Mouse (Mus musculus): ENCODE measurements at regions not wholly inside any gene's neighbourhood (a gene's known extent, or its start where the extent isn't known, plus 50 kb on each side); places are given as distances from the start of the nearest gene placed in this dataset.

DNA sequence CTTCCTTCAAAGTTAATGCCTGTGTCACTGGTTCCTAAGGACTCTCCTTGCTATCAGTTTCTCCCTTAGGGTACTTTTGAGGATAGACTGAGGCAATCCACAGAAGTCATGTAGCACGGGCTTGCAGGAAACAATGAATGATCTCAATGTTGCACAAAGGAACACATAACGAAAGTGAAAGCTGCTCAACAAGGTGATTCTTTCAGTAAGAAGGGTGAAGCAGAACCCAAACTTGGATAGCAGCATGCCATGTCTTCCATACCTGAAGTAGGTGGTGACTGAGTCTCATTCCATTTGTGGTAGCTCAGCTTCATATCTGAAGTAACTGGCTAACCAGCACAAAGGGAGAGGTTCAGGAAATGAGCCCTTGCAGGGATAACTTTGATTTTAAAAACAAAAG is 325.7 kb downstream of the H2al1j start:
- H3K4me3 ChIP-seq: no peak overlapping the region
- H3K9me3 ChIP-seq: peaks cover 3% of the 10 kb centered on the region; the same call in 1 of the 2 replicates
- no peak for DNase-seq (ENCODE audit: extremely low spot score, low spot score)
- peaks cover 93% of the 10 kb centered on the region for H3K27me3 ChIP-seq (ENCODE audit: poor library complexity, severe bottlenecking)
- no peaks in the 10 kb centered on the region for H3K36me3 ChIP-seq (replicated peaks)
- H3K27ac ChIP-seq: no peak overlapping the region
- WGBS: 95% methylated on average over 2 of the region's 2 CpGs
- H3K4me1 ChIP-seq: peaks cover 8% of the 10 kb centered on the region

GRCm38 (mm10) chrX:11654976-11655375 is 327.4 kb downstream of the H2al1j start:
- DNase-seq (ENCODE audit: extremely low spot score, low spot score): no peak
- Histone ChIP-seq H3K27me3 (ENCODE audit: poor library complexity, severe bottlenecking) (peaks cover 94% of the 10 kb centered on the region), H3K36me3 (replicated peaks) (no peaks in the 10 kb centered on the region)

DNA sequence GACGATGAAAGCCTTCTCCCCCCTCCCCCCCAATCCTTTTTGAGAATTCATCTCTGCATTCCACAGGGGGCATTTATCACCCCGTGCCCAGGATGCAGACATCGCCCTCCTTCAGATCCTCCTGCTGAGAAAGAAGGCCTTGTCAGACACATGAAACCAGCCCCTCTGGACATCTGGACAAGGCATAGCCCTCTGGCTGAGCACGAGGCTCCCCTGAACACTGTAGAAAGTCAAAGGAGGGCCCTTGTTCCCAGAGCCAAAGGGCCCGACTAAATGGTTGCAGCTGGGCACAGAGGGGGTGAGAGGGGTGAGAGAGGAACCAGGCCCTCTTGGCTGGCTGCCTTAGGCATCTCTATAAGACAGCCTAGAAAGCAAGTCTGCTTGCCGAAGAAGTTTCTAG is 327.8 kb downstream of the H2al1j start:
- DNase-seq (ENCODE audit: extremely low spot score, low spot score): no peak
- peaks cover 8% of the 10 kb centered on the region for H3K4me1 ChIP-seq
- no peaks in the 10 kb centered on the region for H3K9me3 ChIP-seq
- H3K27me3 ChIP-seq (ENCODE audit: poor library complexity, severe bottlenecking): peaks cover 94% of the 10 kb centered on the region
- H3K36me3 ChIP-seq (replicated peaks): no peaks in the 10 kb centered on the region
- no peak overlapping the region for H3K4me3 ChIP-seq
- 52% methylated on average over 6 of the region's 6 CpGs for WGBS
- H3K27ac ChIP-seq: no peak overlapping the region

More at GRCm38 (mm10) chrX:11654976-11655375, 327.4 kb downstream of the H2al1j start:
- Histone ChIP-seq H3K4me3 (no peak overlapping the region), H3K4me1 (peaks cover 8% of the 10 kb centered on the region), H3K9me3 (no peaks in the 10 kb centered on the region), H3K27ac (no peak overlapping the region)
- 55% methylated on average over 5 of the region's 5 CpGs for WGBS

- Histone ChIP-seq H3K36me3 (replicated peaks) (no peaks in the 10 kb centered on the region), H3K27me3 (ENCODE audit: poor library complexity, severe bottlenecking) (peaks cover 97% of the 10 kb centered on the region), H3K4me1 (peaks cover 8% of the 10 kb centered on the region), H3K9me3 (no peaks in the 10 kb centered on the region), H3K27ac (no peak overlapping the region), H3K4me3 (no peak overlapping the region)
- WGBS: 72% methylated on average over 9 of the region's 9 CpGs
- DNase-seq (ENCODE audit: extremely low spot score, low spot score): no peak
Observed at GRCm38 (mm10) chrX:11657606-11658254, 330.1 kb downstream of the H2al1j start.

DNA sequence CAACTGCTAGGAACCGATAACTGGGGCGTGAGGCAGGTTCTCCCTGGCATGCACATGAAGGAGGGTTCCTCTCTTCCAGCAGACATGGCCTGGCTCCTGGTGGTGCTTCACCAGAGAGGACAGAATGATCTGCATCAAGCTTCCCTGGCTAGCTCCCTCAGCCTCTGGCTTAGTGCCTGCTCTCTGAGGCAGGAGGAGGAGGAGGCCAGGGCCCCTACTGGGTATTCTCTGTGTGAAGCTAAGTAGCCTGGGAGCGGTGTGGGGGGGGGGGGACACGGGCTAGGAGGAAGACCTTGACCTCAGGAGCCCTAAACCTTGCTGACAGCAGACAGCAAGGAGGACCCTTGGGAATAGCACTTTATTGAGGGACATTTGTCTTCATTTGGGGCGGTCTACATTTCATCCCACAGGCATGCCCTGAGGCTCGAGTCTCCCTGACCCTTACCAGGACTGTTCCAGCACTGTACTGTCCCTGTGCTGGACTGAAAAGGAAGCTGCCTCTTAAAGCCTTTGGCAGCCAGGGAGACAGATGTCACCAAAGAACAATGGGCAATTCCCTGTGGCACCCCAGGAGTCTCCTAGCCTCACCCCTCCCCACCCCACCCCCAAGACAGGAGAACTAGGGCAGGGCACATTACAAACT is 335.7 kb downstream of the H2al1j start:
- Histone ChIP-seq H3K27ac (peak overlapping the region; percentile 94), H3K4me1 (peaks cover 39% of the 10 kb centered on the region), H3K27me3 (ENCODE audit: poor library complexity, severe bottlenecking) (peaks cover 99% of the 10 kb centered on the region), H3K4me3 (no peak overlapping the region), H3K9me3 (no peaks in the 10 kb centered on the region), H3K36me3 (replicated peaks) (no peaks in the 10 kb centered on the region)
- 15% methylated on average over 6 of the region's 6 CpGs for whole genome bisulfite sequencing
- peak; percentile 17 for DNase-seq (ENCODE audit: extremely low spot score, low spot score)

DNA sequence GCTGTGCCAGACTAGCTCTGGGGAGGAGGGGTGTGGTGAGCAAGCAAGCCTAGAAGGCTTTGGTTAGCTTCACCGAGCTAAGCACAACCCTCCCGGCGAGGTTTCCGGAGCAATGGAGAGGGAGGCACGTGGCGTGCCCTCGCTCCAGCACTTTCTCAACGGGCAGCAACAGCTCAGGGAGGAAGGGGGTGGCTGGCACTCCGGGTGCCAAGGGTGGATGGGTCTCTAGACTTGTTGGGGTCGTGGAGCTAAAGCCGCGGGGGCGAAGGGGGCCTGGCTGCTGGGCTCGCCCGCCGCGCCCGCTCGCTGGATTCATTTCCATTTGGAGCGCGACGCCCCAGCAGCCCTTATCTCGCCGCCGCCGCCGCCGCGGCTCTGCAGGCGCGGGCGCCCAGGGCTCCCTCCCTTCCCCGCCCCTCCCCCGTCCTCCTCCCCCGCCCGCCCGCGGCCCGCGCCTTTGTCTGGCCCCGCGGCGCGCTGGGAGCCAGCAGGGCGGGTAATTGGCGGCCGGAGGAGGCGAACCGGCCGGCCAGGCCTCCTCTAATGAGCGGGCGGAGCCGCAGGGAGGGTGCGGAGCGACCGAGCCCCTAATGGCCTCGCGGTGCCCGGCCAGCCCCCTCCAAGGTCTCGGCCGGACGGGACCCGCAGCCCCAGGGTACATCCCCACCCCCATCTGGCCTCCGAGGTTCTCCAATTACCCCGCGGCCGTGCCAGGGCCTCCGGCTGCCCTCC is 336.9 kb downstream of the H2al1j start:
- H3K27me3 ChIP-seq (ENCODE audit: poor library complexity, severe bottlenecking): peaks cover 97% of the 10 kb centered on the region
- peak overlapping the region; percentile 52 for H3K4me3 ChIP-seq
- peak; percentile 68 for DNase-seq (ENCODE audit: extremely low spot score, low spot score)
- peaks cover 39% of the 10 kb centered on the region for H3K4me1 ChIP-seq
- peak overlapping the region; percentile 94 for H3K27ac ChIP-seq
- no peaks in the 10 kb centered on the region for H3K36me3 ChIP-seq (replicated peaks)
- no peaks in the 10 kb centered on the region for H3K9me3 ChIP-seq
- WGBS: 10% methylated on average over 46 of the region's 68 CpGs

DNA sequence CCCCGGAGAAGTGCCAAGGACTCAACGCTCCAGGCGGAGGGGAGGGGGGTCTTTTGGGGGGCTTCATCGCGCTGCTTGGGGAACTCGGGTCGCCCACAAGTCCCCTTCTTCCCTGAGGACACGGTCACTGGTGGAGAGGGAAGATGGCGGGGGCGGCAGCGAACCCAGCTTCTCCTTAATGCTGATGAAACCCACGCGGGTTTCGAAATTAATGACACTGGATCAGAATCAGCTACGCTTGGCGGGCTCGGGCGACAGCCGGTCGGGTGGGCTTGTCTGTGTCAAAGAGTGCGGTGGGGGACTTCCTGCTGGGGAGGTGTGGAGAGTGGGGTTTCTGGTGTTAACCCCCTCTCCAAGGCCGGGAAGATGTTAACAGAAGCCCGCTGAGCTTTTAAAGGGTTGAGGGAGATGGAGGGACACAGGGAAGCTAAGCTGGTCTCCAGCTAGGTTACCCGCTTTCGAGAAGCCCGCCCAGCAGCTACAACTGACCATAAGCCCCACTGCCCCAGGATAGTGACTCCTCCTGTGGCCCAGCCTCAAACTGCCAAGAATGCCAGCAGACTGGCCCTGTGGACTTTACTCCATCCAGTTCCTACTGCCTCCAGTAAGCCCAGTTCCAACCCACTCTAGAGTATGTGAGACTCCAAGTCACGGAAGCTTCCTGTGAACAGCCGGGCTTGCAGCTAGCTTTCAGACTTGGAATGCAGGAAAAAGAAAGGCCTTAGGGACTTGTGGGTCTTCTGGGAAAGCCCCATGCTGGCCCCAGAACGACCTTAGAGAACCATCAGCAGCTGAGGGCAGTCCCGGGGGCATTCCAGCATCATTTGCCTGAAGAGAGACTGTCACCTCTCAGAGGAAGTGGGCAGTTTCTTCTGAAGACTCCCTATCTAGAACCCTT is 337.7 kb downstream of the H2al1j start:
- H3K36me3 ChIP-seq (replicated peaks): no peaks in the 10 kb centered on the region
- no peaks in the 10 kb centered on the region for H3K9me3 ChIP-seq
- 14% methylated on average over 30 of the region's 30 CpGs for WGBS
- H3K4me1 ChIP-seq: peaks cover 39% of the 10 kb centered on the region
- peak overlapping the region; percentile 52 for H3K4me3 ChIP-seq
- DNase-seq (ENCODE audit: extremely low spot score, low spot score): peak; percentile 30
- peak overlapping the region; percentile 94 for H3K27ac ChIP-seq
- H3K27me3 ChIP-seq (ENCODE audit: poor library complexity, severe bottlenecking): peaks cover 92% of the 10 kb centered on the region

GRCm38 (mm10) chrX:11666517-11666916 is 338.9 kb downstream of the H2al1j start:
- DNase-seq (ENCODE audit: extremely low spot score, low spot score): no peak
- Histone ChIP-seq H3K9me3 (no peaks in the 10 kb centered on the region), H3K4me3 (no peak overlapping the region), H3K4me1 (peaks cover 39% of the 10 kb centered on the region), H3K27me3 (ENCODE audit: poor library complexity, severe bottlenecking) (peaks cover 91% of the 10 kb centered on the region), H3K36me3 (replicated peaks) (no peaks in the 10 kb centered on the region), H3K27ac (no peak overlapping the region)
- 30% methylated on average over 9 of the region's 15 CpGs for whole genome bisulfite sequencing

DNA sequence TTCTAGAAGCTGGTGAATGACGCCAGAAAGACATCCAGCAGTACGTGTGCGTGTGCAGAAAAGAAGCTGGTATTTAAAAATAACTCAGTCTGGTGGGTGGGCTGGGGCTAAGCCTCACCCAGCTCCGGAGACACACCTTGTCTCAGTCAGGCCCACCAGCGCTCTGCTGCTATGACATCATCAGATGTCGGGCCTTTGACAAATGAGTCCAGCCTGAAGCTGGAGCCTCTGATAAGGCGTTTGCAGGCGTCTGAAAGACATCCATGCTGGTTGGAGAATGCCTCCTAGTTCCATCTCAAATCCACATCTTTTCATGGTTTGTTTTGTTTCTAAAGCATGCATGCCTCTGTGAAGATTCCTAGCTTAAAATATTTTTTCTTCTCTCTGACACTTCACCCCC is 344.2 kb downstream of the H2al1j start:
- no peak overlapping the region for H3K4me3 ChIP-seq
- H3K4me1 ChIP-seq: no peaks in the 10 kb centered on the region
- H3K27me3 ChIP-seq (ENCODE audit: poor library complexity, severe bottlenecking): peaks cover 89% of the 10 kb centered on the region
- no peak overlapping the region for H3K27ac ChIP-seq
- 79% methylated on average over 8 of the region's 8 CpGs for WGBS
- no peaks in the 10 kb centered on the region for H3K9me3 ChIP-seq
- DNase-seq (ENCODE audit: extremely low spot score, low spot score): no peak
- H3K36me3 ChIP-seq (replicated peaks): no peaks in the 10 kb centered on the region

- no peak overlapping the region for H3K27ac ChIP-seq
- no peak overlapping the region for H3K4me3 ChIP-seq
- no peaks in the 10 kb centered on the region for H3K4me1 ChIP-seq
- no peaks in the 10 kb centered on the region for H3K9me3 ChIP-seq
- peaks cover 90% of the 10 kb centered on the region for H3K27me3 ChIP-seq (ENCODE audit: poor library complexity, severe bottlenecking)
- H3K36me3 ChIP-seq (replicated peaks): no peaks in the 10 kb centered on the region
- no peak for DNase-seq (ENCODE audit: extremely low spot score, low spot score)
- 77% methylated on average over 2 of the region's 2 CpGs for WGBS
Observed at GRCm38 (mm10) chrX:11678086-11678485, 350.5 kb downstream of the H2al1j start.

GRCm38 (mm10) chrX:11681274-11681673 is 353.7 kb downstream of the H2al1j start:
- DNase-seq (ENCODE audit: extremely low spot score, low spot score): no peak
- no peaks in the 10 kb centered on the region for H3K4me1 ChIP-seq
- WGBS: 93% methylated on average over 2 of the region's 2 CpGs
- H3K27me3 ChIP-seq (ENCODE audit: poor library complexity, severe bottlenecking): peaks cover 80% of the 10 kb centered on the region
- no peaks in the 10 kb centered on the region for H3K36me3 ChIP-seq (replicated peaks)
- no peak overlapping the region for H3K27ac ChIP-seq
- H3K4me3 ChIP-seq: no peak overlapping the region
- no peaks in the 10 kb centered on the region for H3K9me3 ChIP-seq

- peaks cover 84% of the 10 kb centered on the region for H3K27me3 ChIP-seq (ENCODE audit: poor library complexity, severe bottlenecking)
- 77% methylated on average over 18 of the region's 18 CpGs for WGBS
- no peak overlapping the region for H3K4me3 ChIP-seq
Observed at GRCm38 (mm10) chrX:11689989-11690405, 362.4 kb downstream of the H2al1j start.

More at GRCm38 (mm10) chrX:11689989-11690405, 362.4 kb downstream of the H2al1j start:
- Histone ChIP-seq H3K4me1 (peaks cover 10% of the 10 kb centered on the region; the same call in 1 of the 2 replicates), H3K36me3 (replicated peaks) (no peaks in the 10 kb centered on the region), H3K27ac (no peak overlapping the region), H3K9me3 (no peaks in the 10 kb centered on the region)
- no peak for DNase-seq (ENCODE audit: extremely low spot score, low spot score)

All from forebrain, embryonic 10.5 days (tissue).